Mouse (Mus musculus) bone marrow macrophage, adult 2 months (primary cell): ENCODE results near the gene Pla2r1.

Experiments used
- CTCF ChIP-seq: IDR thresholded peaks from 2 replicates; pipeline ENCODE4 v1.5.1; 2012; ENCODE audit warnings: low read depth, mild to moderate bottlenecking, low read length, moderate library complexity
- POLR2A ChIP-seq: IDR thresholded peaks from 2 replicates; pipeline ENCODE4 v1.6.1; 2012; ENCODE audit warnings: mild to moderate bottlenecking, low read depth, low read length, borderline replicate concordance

DNA sequence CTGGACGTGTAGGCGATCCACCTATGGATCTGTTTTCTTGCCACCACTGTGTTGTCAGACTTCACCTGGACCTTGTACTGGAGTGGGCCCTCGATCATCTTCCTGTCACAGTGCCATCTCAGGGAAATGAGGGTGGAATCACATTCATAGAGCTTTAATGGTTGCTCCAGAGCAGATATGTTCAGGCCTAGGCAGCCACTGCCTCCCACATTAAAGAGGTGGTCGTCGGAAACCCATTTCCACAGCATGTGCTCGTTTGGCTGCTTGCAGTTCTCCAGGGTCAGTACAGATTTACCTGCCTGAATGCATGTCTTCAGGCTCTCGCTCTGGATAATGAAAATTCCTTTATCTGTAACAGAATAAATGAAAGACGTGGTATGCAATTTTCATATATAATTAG, 18.4 kb downstream of the Pla2r1 start:
- TF ChIP-seq POLR2A (no peak), CTCF (no peak)
